Mouse (Mus musculus): Measurements from ENCODE around the gene Slc35b1. TPM values are rescaled to one million over a fixed set of nuclear protein-coding genes. Genes with fewer than 3 reads are reported as not detected.
A peak's percentile ranks its signal among the peaks of the same experiment; 100 is the strongest.

Gene Slc35b1
- polyA plus RNA-seq, 1 experiment from 2014 or later, result 95.9 TPM

DNA sequence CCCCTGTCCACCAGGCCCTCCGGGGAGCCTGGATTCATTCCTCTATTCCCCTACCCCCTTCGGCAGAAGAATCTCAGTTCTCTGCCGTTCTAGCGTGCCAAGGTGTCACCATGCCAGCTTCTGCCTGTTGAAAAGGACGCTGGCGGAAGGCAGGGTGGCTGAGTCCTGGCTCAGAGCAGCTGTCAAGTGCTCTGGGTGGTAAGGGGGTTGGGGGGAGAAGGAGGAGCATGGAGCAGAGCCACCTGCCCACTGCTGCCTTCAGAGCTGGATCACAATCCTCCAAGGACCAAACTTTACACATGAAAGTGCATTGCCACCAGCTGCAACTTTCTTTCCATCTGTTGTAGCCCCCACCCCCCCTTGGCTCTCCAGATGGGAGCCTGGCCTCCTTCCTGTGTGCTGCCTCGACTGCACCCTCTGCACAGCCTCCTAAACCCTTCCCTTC is 7.8 kb downstream of the Slc35b1 start:
- TF ChIP-seq CTCF (IDR thresholded peaks at IDR 0.05), result no peak
- DNase-seq (ENCODE audit: low read depth, low spot score) (no peak), ATAC-seq (no peak)
- in situ Hi-C loops (cut with MboI; ENCODE audit: low pct_unique_long_range_greater_than_20kb), result no loop called here
- ChIA-PET POLR2A (interaction anchor here (0.6 kb wide), 1 partner anchor 66 kb away, joined by 3 read pairs; no protein-coding TSS in a partner anchor), CTCF (interaction anchor here (1.4 to 7.0 kb wide), 3 partner anchors 115 to 129 kb away, joined by 4 to 59 read pairs (median 16); no protein-coding TSS in a partner anchor)
- no peaks in the 10 kb centered on the region for H3K27me3 ChIP-seq

DNA sequence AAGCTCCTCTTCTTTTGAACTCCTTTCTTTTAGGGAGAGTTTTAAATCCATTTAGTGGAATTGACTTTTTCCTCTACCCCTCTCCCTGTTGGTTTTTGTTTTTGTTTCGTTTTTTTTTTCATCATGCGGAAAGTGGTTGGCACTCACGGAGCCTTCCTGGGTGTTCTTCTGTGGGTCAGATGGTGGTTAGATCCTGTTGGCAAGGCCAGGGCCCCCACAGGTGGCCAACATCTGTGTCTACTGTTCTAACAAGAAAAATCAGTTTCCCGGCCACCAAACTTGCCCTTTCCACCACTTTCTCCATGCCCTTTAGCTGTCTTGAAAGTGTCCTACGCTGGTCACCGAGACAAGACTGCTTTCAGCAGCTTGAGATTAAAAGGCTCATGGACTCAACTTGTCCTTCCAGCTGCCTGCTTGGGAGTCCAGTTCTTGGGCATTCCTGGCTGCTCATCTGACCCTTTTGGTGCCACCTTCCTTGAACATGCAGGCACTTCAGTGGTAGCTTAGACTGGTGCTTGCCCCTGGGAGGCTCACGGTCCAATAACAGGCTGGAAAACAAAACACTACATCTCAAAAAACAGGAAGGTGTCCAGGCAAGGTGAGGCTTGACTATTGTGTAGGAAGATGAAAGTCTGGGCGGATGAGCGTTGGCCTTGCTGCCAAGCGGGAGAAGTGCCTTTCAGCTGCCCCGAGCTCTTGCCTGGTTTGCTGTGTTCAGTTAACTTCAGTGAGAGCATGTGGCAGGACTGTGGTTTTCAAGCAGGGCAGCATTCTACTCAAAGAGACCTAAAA is 8.4 kb downstream of the Slc35b1 start:
- no peak for TF ChIP-seq CTCF (IDR thresholded peaks at IDR 0.05)
- POLR2A ChIA-PET, result interaction anchor here (0.9 kb wide), 1 partner anchor 274 kb away, joined by 3 read pairs; the partner anchor contains the start of gene Phb
- DNase-seq (ENCODE audit: low read depth, low spot score), result no peak
- CTCF ChIA-PET, result interaction anchor here (1.4 to 7.0 kb wide), 2 partner anchors 114 to 128 kb away, joined by 4 to 59 read pairs; no protein-coding TSS in a partner anchor
- ATAC-seq, result no peak
- no peaks in the 10 kb centered on the region for H3K27me3 ChIP-seq
- in situ Hi-C loops (cut with MboI; ENCODE audit: low pct_unique_long_range_greater_than_20kb), result no loop called here

DNA sequence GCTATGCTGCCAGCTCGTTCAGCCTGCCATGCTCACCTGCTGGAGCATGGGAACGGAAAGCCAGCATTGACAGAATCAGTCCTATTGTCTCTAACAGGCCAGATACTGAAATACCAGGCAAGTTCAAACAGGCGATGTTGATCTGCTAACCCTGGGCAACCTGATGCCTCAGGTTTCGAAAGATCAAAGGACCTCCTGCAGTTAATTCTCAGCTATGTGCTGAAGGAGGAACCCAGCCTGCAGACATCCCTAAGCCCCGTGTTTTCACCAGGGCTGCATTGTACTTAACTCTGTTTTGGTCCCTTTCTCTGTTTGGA is 9.0 kb downstream of the Slc35b1 start:
- ATAC-seq (no peak), DNase-seq (ENCODE audit: low read depth, low spot score) (no peak)
- in situ Hi-C loops (cut with MboI; ENCODE audit: low pct_unique_long_range_greater_than_20kb), result no loop called here
- no peak for TF ChIP-seq CTCF (IDR thresholded peaks at IDR 0.05)
- ChIA-PET CTCF (interaction anchor here (0.6 to 7.0 kb wide), 2 partner anchors 33 to 128 kb away, joined by 3 to 59 read pairs; no protein-coding TSS in a partner anchor), POLR2A (interaction anchor here (0.9 kb wide), 1 partner anchor 273 kb away, joined by 3 read pairs; the partner anchor contains the start of gene Phb)
- no peaks in the 10 kb centered on the region for H3K27me3 ChIP-seq

DNA sequence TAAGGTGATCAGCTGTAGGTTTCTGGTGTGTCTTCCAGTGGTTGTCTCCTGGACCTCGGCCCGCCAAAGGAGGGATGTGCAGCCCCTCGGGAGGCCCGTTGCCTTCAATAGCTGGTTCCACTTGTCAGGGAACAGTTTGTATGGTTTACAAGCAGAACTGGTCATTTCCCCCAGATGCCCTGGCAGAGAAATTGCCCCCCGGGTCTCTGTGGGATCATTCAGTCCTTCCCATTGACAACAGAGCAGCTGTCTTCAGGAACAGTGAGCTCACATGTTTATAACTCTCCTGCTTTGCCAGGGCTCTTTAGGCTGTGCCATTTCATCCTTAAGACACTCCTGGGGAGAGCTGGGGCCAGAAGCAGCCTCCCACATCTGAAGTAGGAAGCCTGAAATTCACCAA is 9.6 kb downstream of the Slc35b1 start:
- no peak for DNase-seq (ENCODE audit: low read depth, low spot score)
- POLR2A ChIA-PET, result no interaction called here
- in situ Hi-C loops (cut with MboI; ENCODE audit: low pct_unique_long_range_greater_than_20kb), result no loop called here
- CTCF ChIA-PET, result interaction anchor here (0.6 to 7.0 kb wide), 3 partner anchors 32 to 127 kb away, joined by 3 to 59 read pairs (median 3); no protein-coding TSS in a partner anchor
- no peak for TF ChIP-seq CTCF (IDR thresholded peaks at IDR 0.05)
- no peak for ATAC-seq
- no peaks in the 10 kb centered on the region for H3K27me3 ChIP-seq

DNA sequence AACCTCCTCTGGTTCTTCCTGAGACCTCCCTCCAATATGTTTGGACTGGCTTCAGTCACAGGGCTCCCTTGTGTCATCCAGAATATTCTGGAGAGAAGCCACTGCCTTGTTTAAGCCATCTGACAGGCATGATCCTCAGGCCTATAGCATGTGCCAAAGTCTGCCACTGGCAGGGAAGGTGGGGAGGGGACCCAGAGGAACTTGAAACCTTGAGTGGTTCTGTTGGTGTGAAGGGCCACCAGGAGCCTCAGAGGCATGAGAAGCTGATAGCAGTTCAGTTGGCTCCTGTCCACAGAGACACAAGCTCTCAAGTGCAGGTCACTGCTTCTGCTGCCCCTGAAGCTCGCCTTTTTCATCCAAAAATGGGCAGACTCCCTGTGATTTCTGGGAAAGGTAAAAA is 12.1 kb downstream of the Slc35b1 start:
- H3K27me3 ChIP-seq, result no peaks in the 10 kb centered on the region
- DNase-seq (ENCODE audit: low read depth, low spot score), result no peak
- ATAC-seq, result no peak
- ChIA-PET CTCF (interaction anchor here (1.3 to 7.0 kb wide), 3 partner anchors 112 to 125 kb away, joined by 4 to 59 read pairs (median 4); no protein-coding TSS in a partner anchor), POLR2A (no interaction called here)
- in situ Hi-C loops (cut with MboI; ENCODE audit: low pct_unique_long_range_greater_than_20kb), result loop anchor here (5.0 kb wide), 2 partner anchors 36 to 126 kb away; no protein-coding TSS in a partner anchor
- no peak for TF ChIP-seq CTCF (IDR thresholded peaks at IDR 0.05)

DNA sequence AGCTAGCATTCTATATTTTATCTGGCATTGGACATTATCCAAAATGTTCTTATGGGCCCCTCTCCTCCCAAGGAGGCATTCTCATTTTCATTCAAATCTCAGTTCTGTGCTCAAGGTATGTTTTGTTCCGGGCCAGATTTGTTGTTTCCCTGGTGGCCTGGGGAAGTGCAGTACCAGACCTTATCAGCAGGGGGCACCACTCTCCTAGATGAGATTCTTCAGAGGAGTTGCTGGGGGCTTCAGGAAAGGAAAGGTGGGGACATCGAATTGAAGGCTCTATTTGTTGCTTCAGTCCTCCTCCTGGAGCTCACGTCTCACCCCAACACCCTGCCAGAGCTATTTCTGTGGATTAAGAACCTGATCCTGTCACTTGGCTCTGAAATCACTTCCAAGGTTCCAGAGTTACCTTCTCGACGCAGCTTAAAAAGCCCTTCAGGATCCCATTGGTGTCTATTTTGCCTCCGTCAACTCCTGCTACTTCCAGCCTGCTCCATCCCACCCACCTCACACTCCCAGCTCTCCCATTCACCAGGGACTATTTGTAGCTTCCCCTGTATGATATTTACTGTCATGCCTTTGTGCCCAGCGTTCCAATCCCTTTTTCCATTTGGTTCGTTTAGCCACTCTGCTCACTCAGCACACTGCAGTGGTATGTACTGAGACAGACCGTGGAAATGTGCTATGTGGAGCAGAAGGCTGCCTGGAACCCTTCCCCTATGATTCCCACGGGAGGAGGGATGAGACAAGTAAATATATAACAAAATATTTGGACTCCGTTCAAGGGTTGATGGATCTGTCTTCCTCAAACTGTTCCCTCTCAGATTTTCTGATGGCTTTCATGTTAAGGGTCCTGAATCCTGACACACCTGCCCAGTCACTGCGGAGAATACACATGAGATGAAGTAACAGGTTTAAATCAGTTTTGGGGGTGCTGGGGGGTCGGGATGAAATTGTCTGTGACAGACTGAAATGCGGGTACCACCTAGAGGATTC is 13.6 kb downstream of the Slc35b1 start:
- CTCF ChIA-PET, result interaction anchor here (0.6 to 7.0 kb wide), 20 partner anchors 9 to 123 kb away, joined by 3 to 59 read pairs (median 3); partner anchors contain the start of genes Slc35b1 and Spop

GRCm38 (mm10) chr11:95399520-95400020 is 15.1 kb downstream of the Slc35b1 start:
- ATAC-seq (no peak), DNase-seq (ENCODE audit: low read depth, low spot score) (no peak)
- no peak for TF ChIP-seq CTCF (IDR thresholded peaks at IDR 0.05)
- ChIA-PET POLR2A (no interaction called here), CTCF (interaction anchor here (0.8 to 7.0 kb wide), 2 partner anchors 121 to 122 kb away, joined by 3 to 59 read pairs; no protein-coding TSS in a partner anchor)
- in situ Hi-C loops (cut with MboI; ENCODE audit: low pct_unique_long_range_greater_than_20kb), result loop anchor here (5.0 kb wide), 3 partner anchors 33 to 123 kb away; no protein-coding TSS in a partner anchor
- H3K27me3 ChIP-seq, result no peaks in the 10 kb centered on the region

More for the DNA sequence above, 13.6 kb downstream of the Slc35b1 start:
- no peaks in the 10 kb centered on the region for H3K27me3 ChIP-seq
- DNase-seq (ENCODE audit: low read depth, low spot score), result no peak
- in situ Hi-C loops (cut with MboI; ENCODE audit: low pct_unique_long_range_greater_than_20kb), result loop anchor here (5.0 kb wide), 2 partner anchors 34 to 124 kb away; no protein-coding TSS in a partner anchor
- no peak for ATAC-seq
- peak; percentile 92 for TF ChIP-seq CTCF (IDR thresholded peaks at IDR 0.05)
- POLR2A ChIA-PET, result no interaction called here

DNA sequence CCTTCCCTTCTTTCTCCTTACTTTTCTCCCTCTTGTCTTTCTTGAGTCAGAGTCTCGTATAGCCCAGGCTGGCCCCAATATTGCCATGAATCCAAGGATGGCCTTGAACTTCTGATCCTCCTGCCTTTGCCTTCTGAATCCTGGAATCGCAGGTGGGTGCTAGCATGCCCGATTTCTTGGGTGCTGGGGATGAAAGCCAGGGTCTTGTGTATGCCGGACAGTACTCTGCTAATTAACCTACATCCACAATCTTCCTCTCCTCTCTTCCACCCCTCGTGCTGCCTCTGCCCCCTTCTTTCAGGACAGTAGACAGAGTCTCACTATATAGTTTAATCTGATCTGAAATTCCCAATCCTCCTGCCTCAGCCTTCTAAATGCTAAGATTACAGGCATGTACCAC is 17.1 kb downstream of the Slc35b1 start:
- DNase-seq (ENCODE audit: low read depth, low spot score) (no peak), ATAC-seq (no peak)
- H3K27me3 ChIP-seq, result no peaks in the 10 kb centered on the region
- in situ Hi-C loops (cut with MboI; ENCODE audit: low pct_unique_long_range_greater_than_20kb), result loop anchor here (5.0 kb wide), 1 partner anchor 71 kb away; no protein-coding TSS in a partner anchor
- CTCF ChIA-PET, result interaction anchor here (1.0 to 2.1 kb wide), 6 partner anchors 13 to 120 kb away, joined by 3 to 4 read pairs (median 3); partner anchors contain the start of genes Slc35b1 and Spop
- POLR2A ChIA-PET, result no interaction called here
- no peak for TF ChIP-seq CTCF (IDR thresholded peaks at IDR 0.05)

DNA sequence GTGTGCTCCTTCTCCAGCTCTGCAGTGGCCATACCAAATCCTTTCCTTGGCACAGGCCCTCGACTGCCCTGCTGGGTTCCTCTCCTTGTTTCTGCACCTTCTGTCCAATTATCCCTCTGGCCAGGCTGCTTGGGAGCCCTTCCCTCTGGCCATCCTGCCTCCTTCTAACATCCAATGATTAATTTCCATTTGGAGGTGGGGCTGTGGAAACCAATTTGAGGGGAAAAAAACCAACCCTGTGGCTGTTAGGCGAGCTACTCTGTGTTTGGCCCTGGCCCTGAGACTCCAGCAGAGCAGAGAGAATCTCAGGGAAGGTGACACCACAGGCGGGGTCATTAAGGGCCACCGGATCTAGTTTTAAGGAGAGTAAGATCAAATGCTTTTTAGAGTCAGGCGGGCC is 17.7 kb downstream of the Slc35b1 start:
- no peak for TF ChIP-seq CTCF (IDR thresholded peaks at IDR 0.05)
- H3K27me3 ChIP-seq, result no peaks in the 10 kb centered on the region
- ATAC-seq (peak; percentile 15), DNase-seq (ENCODE audit: low read depth, low spot score) (no peak)
- ChIA-PET POLR2A (interaction anchor here (0.6 to 1.1 kb wide), 5 partner anchors 17 to 266 kb away, joined by 3 to 15 read pairs (median 4); partner anchors contain the start of gene Nxph3), CTCF (interaction anchor here (1.0 to 2.1 kb wide), 6 partner anchors 12 to 119 kb away, joined by 3 to 4 read pairs (median 3); partner anchors contain the start of genes Slc35b1 and Spop)
- in situ Hi-C loops (cut with MboI; ENCODE audit: low pct_unique_long_range_greater_than_20kb), result loop anchor here (5.0 kb wide), 1 partner anchor 70 kb away; no protein-coding TSS in a partner anchor
